Mouse (Mus musculus) retina, embryonic 14.5 days (tissue): ENCODE measurements at regions not wholly inside any gene's neighbourhood (a gene's known extent, or its start where the extent isn't known, plus 50 kb on each side); places are given as distances from the start of the nearest gene placed in this dataset.
"Not testable (repeated sequence)": the region's sequence is repeated elsewhere in the genome, so short reads cannot be mapped to it uniquely, and the experiment has no call there.

Experiments
- DNase-seq: peaks from one replicate; pipeline ENCODE4 v3.0.0-alpha.2; 2015; ENCODE audit warnings: low spot score

DNA sequence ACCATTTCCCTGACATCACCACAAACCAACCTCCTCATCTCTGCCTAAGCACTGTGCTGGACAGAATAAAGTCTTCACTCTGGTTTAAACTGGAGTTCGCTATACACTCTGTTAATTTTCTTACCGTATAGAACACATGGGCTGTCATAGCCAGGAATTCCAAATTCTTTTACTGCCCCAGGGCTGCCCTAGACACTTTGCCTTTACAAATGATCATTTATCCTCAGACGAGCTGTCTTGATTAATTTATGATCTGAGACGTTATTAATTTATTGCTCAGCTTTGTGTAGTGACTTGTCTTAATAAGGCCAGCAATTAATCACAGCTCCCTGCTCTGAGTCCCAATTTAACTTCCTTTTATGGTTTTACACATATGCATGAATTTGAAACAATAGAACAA is 125.2 kb upstream of the Lnx1 start:
- peak; percentile 64 for DNase-seq

DNA sequence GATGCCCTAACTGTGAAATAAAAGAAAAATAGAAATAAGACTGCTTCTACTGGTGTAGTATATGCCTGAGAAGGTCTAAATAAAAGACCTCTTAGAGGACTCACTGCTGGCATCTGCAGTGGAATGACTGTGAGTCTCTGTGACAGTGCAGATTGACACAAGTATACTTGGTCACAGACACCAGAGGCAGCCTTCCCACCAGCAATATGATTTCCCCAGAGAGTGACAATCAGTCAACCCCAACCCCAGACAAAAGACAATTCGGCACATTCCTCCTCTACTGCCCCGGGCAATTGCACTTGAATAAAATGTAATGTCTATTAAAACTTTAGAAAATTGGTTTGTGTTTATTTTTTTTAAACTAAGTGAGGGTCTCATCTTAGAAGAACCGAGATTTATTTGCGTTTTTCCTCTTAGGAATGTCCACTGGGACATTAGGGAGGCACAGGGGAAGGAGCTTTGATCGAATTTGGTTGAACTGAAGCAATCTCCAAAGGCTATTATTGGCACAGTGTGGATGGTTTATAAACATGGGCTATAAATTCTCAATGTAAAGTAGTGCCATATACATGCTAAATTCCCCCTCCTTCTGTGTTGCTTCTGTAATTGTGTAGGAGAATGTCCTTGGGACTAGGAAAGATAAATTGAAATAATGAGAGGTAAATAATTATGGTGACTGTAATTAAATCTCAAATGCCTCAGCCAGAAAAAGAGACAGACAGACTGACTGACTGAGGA is 123.0 kb upstream of the Lnx1 start:
- no peak for DNase-seq

DNA sequence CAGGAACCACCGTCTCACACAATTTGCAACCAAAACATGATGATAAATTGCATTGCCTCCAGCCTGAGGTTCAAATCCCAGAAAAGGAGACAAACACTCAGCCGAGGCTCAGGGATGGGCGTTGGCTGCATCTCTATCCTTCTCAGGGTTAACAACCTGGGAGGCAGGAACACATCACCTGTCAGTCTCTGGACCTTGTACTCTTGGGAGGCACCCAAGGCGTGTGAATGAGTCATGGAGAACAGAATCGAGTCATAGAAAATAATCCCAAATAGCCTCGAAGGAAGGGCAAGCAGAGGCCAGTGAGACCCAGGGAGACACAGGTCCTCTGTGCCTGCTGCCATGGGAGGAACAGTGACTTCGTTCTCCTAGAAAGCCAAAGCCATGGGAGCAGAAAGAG is 121.0 kb upstream of the Lnx1 start:
- DNase-seq: no peak

DNA sequence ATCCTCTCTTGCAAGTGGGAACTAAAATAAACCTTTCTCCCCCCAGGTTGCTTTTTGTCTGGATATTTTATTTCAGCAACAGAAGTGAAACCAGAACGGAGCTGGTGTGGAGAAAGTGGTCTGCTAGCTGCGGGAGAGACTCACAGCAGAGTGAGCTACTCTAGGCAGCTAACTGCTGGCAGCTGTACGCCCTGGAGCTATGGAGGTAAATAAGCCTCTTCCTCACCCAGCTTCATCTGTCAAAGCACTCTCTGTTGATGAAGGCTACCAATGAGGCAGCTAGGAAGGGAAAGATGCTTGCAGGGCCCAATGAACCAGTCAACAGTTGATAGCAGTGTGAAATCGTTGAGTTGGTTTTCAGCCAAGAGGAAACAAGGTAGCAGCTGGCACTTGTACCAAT is 119.3 kb upstream of the Lnx1 start:
- DNase-seq: no peak

DNA sequence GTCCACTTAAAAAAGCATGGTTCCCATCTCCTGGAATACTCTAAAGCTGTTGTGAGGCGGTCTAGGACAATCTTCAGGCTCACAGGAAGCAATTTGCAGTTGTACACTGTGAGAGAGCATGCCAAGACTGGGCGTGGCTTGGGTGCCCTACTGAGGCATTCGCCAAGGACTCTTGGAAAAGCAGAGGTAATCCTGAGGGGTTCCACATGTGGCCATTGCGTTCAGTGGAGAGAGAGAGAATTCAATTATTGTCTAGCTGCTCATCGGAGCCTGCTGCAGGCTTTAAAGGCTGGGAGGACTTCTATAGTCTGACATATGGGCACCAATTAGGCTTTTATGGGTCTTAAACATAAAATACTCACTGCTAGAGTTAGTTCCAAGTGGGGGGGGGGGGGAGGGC is 113.8 kb upstream of the Lnx1 start:
- peak; percentile 47 for DNase-seq

DNA sequence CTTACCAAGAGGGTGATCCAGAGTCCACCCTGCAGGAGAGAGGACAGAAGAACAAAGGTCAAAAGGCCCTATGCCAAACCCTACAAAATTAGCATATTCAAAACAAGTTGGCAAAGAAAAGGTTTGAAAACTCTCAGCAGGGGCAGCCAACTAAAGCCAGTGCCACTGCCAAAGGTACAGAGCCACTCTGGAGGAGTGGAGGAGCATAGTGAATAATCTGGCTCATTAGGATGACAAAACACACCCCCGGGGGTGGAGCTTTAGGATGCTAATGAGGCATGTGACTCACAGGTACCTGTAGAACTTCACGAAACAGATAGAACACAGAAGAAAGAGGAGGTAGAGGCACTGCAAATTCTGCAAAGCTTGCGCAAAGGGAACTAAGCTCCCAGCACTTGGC is 110.7 kb upstream of the Lnx1 start:
- no peak for DNase-seq

DNA sequence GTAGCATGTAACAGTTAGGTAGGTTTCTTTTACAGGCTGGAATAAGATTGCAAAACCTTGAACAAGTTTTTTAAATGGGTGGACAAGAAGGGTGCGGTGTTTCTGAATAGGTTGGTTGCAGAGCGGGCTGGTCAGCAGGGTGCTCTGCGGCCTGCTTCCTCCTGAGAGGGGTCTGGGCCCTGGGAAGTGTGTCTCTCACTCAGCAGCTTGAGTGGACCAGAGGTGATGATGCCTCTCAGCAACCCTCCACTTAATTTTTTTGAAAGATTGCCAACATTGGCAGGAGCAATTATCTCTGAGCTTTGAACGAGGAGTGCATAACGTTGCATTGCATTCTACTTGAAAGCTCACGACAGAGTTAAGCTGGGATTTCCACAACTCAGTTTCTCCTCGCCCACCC is 108.3 kb upstream of the Lnx1 start:
- no peak for DNase-seq

DNA sequence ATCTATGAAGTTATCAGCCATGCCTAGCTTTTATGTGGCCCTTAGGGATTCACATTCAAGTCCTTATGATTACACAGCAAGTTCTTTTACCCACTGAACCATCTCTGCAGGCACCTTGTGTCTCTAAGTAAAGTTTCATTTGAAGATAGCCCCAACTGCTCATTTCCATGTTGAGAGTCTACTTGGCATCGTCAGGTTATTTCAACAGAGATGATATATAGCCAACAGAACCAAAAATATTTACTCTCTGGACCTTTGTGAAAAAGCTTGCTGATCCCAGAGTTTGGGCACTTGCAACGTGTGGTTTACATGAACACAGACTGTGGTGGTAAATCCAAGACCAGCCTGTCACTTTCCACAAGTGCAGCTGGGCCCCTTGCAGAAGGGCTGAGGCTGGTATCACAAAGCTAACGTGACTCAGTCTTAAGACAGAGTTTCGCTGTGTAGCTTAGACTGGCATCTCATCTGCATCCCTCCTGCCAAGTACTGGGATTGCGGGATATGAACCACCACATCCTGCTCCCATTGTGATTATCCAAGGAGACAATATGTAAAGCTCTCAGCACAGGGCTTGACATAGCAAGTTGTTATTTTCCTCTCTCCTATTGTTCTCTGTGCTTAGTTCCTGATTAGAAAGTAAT is 105.0 kb upstream of the Lnx1 start:
- no peak for DNase-seq

DNA sequence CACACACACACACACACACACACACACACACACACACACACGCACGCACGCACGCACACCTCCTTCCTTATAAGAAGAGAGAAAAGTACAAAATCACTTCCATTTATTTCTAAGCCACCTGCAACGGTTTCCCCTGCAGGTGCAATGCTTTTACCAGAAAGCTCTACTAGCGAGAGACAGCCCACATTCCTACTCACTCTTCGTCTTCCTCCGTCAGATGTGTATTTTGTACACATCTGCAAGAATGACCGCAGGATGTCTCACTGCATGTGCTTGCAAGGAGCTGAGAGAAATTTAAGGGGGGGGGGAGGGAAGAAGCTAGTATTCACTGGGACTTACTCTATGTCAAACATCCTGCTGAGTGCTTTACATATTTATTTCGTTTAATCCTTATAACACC is 99.2 kb upstream of the Lnx1 start:
- DNase-seq: no peak

DNA sequence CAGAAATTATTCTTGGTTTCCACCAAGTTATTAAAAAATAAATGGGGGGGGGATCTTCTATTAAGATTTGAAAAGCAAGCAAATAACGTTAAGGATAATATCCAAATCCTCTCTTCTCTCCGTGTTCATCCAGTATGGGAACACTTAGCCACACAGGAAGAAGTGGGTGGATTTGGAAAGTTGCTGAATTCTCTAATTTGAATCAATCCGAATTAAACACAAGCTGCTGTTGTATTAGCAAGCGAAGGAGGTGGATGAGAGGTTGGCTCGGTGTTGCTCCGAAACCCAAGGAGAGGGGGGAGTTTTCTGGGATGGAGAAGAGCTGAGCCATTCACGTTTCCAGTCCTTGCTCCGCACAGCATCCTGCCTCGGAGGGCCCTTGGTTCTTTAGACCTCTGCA is 97.6 kb upstream of the Lnx1 start:
- no peak for DNase-seq

DNA sequence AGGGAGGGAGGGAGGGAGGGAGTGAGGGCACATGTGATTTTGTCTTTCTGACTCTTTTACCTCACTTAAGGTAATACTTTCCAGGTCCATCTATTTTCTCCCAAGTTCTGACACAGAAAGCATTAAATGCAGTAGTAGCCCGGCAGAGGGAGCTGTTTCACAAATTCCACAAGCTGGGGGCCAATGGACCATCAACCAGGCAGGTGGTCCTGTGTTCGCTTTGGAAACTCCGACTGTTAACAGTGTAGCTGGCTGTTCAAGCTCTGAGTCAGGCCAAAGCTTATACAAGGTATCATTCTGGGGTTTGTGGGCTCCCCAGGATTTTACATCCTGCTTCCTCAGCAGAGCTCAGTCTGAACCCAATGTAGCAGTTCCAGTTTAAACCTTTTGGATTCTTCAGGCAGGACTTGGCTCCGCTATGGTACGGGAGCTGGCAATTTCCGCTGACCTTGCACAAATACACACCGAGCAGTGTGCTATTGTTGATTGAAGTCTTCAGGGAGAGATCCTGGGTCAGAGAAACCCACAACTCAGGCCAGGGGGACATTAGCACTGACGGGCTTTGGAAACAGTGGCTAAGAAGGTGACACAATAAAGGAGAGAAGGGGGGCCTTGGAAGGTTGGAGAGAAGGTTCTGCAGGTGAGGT is 93.8 kb upstream of the Lnx1 start:
- DNase-seq: peak; percentile 89

DNA sequence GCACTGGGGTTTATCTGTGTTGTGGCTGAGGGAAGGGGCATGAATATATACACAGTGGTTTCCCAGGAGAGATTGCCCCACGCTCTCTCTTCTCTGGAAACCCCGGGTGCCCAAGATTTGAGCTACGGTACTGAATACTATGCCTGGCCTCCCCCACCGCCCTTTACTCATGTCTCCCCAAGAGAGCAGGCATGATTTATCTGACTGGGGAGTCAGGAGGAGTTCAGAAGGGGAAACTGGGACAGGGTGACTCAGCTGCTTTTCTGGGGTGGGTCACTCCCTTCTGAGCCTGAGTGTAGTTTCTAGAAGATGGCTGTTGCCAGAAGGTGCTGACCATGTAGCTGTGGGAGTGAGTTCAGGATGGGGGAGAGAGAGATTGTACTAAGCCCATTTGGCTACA is 92.0 kb upstream of the Lnx1 start:
- DNase-seq: no peak

DNA sequence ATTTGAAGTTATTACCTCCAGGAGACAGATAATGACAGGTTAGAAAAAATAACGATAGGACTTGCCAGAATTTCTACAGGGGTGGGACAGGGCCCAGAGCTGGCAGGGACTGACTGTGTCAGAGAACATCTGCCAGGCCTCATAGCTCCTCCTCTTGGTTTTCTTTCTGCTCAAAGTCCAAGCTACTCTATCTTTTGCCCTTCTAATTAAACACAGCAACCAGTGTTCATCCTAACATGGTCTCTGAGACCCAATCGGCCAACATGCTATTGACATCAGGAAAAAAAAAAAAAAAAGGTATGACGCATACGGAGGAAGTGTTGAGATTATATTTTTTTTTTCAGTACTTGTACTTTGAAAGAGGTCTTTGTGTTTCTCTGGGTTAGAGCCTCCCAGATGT is 90.7 kb upstream of the Lnx1 start:
- no peak for DNase-seq

DNA sequence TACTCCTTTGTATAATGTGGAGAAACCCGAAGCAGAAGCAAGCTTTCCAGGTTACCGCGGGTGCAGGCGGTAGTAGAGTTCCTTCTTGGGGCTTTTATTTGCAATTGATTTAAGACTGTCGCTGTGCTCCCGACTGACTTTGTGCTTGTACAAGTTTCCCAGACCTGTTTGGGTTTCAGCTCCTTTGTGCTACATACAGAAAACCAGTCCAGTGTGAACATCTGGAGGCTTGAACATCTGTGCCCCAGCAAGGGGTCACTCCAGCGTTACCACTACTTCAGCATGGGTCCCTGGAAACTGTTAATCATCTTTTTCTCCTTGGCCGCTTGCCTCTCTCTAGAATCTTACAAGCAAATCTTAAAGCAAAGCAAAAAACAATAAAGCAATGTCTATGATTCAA is 90.2 kb upstream of the Lnx1 start:
- no peak for DNase-seq

DNA sequence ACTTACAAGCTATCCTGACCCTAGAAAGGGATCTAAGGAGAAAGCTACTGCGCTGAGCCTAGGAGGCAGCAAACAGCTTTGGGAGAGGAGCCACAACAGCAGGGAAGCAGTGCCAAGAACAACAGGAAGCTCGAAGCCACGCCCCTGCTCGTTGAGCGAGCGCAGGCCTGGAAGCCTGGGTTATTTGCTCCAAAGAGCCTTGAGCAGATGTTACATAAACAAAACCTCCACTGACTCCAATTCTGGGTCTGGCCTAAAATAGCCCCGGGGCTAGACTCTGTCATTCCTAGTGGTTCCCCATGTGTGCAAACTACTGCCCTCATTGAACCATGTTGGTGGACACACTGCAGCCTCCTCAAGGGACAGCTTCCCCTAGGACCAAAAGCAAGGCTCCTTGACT is 89.6 kb upstream of the Lnx1 start:
- peak; percentile 62 for DNase-seq

DNA sequence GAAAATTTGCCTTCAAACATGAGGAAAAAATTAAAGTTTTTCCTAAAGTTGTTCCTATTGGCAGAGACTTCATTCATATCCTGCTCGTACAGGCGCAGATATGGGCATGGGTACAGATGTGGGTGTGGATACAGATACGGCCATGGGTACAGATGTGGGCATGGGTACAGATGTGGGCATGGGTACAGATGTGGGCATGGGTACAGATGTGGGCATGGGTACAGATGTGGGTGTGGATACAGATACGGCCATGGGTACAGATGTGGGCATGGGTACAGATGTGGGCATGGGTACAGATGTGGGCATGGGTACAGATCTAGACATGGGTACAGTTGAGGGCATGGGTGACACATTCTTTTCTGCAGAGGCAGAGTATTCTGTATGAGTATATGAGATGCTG is 87.8 kb upstream of the Lnx1 start:
- not testable (repeated sequence) for DNase-seq

DNA sequence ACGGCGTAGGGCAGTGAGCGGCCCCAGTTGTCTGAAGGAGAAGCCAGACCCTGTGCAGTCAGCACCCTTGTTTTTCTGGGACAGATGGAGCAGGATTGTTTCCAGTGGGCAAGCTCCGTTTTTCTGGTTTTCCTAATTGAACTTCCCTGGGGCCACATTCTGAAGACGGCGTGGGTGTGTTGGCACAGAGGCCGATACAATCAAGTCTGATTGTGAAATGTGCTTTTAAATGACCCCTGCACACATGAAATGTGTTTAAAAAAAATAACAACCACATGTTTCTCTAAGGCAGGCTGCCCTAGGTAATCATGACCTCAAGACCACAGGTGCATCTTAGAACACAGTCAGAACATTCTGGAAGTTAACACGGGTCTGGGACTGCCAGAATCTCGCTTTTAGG is 81.2 kb upstream of the Lnx1 start:
- DNase-seq: no peak

DNA sequence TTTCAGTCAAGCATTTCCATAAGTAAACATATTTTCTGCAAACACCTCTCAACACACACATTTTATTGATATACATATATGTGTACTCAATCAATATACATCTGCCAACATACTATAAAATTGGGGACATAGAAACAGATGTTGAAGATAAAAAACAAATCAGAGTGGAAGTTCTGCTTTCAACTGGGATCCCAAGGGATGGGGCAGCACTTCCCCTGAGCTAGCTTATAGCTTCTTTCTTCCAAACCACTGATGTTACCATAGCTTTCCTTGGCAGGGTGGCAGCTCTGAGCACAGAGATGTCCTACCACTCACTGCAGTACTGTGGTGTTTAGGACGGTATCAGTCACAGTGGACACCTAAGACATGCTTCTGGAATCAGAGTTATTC is 75.4 kb upstream of the Lnx1 start:
- no peak for DNase-seq

DNA sequence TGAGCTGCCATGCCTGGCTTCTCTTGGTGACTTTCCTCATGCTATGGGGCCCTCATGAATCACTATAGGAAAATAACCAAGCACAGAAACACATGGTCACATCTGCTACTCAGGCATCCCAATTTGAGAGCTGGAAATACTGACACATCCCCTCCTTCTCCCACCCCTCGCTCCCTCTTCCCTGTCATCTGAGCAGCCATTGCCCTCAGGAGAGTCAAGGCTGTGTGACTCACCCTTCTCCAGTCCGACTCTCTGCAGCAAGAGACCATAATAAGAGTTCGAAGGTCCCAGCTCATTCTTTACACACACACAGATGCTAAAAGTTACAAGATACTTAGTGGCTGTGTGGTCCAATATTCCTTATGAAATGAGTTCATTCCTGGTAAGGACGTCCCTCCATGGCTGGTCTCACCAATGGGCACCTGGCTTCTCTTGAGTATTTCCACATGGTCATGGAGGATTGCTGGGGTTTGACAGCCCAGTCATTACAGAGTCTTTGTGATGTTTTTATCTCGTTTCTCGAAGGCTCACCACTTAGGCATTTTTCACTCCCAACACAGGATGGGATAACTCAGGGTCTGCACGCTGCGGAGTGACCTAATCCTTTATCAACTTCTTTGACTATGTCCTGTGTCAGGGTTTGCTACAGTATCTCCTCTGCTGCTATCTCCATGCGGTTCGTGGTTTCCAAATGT is 74.8 kb upstream of the Lnx1 start:
- DNase-seq: no peak

DNA sequence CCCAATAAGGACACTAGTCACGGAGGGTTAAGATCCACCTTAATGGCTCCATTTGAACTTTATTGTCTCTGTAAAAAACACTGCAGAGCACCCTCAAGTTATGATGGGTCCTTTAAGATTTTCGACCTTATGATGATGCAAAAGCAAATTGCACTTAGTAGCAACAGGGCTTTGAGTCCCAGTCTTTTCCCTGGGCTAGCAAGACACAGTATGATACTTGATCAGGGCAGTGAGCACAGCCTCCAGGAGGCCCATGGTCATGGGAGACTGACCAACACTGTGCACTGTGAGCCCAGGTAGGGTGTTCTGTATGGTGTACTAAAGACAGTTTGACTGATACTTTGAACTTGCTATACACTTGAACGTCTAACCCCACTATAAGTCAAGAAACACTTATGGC is 73.4 kb upstream of the Lnx1 start:
- DNase-seq: no peak

DNA sequence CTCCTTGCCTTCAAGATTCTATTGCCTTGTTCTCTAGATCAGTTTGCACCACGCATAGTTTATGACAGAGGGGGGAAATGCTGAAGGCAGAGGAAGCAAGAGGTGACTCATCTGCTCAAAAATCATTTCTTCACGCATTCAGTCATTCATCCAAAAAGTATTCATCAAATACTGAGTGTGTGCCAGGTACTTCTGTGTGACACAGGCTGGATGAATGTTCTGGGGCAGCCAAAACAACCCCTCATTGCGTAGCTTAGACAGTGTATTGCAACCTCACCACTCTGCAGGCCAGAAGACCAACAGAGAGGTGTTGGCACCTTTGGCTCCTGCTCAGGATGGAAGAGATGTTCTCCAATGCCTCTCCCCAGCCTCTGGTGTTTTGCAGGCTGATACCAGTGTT is 72.9 kb upstream of the Lnx1 start:
- no peak for DNase-seq

DNA sequence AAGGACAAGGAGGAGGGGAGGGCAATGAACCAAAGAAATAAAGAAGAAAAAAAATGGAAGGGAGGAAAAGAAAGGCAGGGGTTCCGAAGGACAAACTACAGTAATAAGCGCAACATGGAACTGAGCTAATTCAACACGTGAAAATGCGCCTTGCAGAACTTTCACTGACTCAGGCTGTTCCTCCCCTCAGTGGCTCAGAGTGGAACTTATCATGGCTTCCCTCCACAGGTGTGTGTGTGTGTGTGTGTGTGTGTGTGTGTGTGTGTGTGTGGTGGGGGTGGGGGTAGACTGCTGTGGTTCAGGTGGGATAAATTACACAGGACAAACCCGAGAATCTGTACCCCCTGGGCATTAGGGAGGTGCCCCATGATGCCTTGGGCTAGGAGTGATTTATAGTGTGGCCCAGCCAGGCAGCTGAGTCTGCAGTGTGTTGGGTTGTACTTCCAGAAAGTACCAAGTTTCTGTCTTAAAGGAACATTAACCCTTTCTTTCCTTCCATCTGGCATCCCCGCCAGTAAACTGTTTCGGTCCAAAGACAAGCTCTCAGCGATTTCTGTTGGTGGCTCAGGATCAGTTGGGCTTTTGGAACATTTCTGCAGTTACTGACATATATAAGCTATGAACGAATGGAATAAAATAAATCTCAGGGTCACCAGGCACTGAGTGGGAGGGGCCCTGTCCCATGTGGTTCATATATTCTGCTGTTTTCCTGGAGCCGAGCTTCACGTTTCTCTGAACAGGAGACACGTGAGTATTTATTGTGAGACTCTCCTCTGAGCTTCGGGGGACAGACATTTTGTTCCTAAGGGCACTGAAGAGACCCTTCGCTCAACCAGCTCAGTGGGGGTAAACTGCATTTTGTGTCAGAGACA is 71.1 kb upstream of the Lnx1 start:
- DNase-seq: no peak
